Mouse (Mus musculus) embryonic facial prominence, embryonic 12.5 days (tissue): ENCODE data around the gene Acer3. TPM values are rescaled to one million over a fixed set of nuclear protein-coding genes. Genes with fewer than 3 reads are reported as not detected.

Experiments used
- ATAC-seq: fragments of 200-750 bp; cut with Nextera tagmentation; 2 replicates; pipeline ENCODE4 v1.8.0; 2017; ENCODE audit not compliant: insufficient number of reproducible peaks, insufficient read depth, low FRiP score, low TSS enrichment
- H3K27ac ChIP-seq: fragments of 300-500 bp; sonication (generic); 2 replicates; pipeline ENCODE4 v1.5.1; 2016; ENCODE audit warnings: mild to moderate bottlenecking
- H3K27me3 ChIP-seq: fragments of 300-500 bp; sonication (generic); 2 replicates; pipeline ENCODE4 v1.6.1; 2016; ENCODE audit warnings: mild to moderate bottlenecking, moderate library complexity
- H3K36me3 ChIP-seq: fragments of 300-500 bp; sonication (generic); 2 replicates; pipeline ENCODE4 v1.6.1; 2016; ENCODE audit warnings: mild to moderate bottlenecking
- H3K4me1 ChIP-seq: fragments of 300-500 bp; sonication (generic); 2 replicates; pipeline ENCODE4 v1.6.1; 2016
- H3K4me2 ChIP-seq: fragments of 300-500 bp; sonication (generic); replicated peaks from 2 replicates; pipeline ENCODE4 v1.6.1; 2016; ENCODE audit warnings: mild to moderate bottlenecking, moderate library complexity
- H3K4me3 ChIP-seq: fragments of 300-500 bp; sonication (generic); 2 replicates; pipeline ENCODE4 v1.5.1; 2016; ENCODE audit warnings: mild to moderate bottlenecking
- H3K9ac ChIP-seq: fragments of 300-500 bp; sonication (generic); 2 replicates; pipeline ENCODE4 v1.6.1; 2016; ENCODE audit warnings: mild to moderate bottlenecking, moderate library complexity
- H3K9me3 ChIP-seq: fragments of 300-500 bp; sonication (generic); 2 replicates; pipeline ENCODE4 v1.6.1; 2016; ENCODE audit warnings: mild to moderate bottlenecking, moderate library complexity
- WGBS: fragments of 180-500 bp; shearing (Covaris S2); methylation state at CpG from one replicate; pipeline ENCODE4 v1.1.7; 2016; 5-methylcytosine and 5-hydroxymethylcytosine counted together
- polyA plus RNA-seq: library from polyadenylated mRNA; unstranded; fragments of >200 nt; fragmentation: Nextera tagmentation; extraction: Ambion mirVana; gene quantifications from 2 replicates; pipeline ENCODE4 v1.2.1, GENCODE M21; 2016

Gene Acer3
- polyA plus RNA-seq, 1 experiment from 2014 or later: 24.1 TPM

- Histone ChIP-seq H3K4me3 (no peak overlapping the region), H3K9ac (no peak overlapping the region), H3K36me3 (no peaks in the 10 kb centered on the region), H3K27me3 (no peaks in the 10 kb centered on the region), H3K4me1 (peaks cover 11% of the 10 kb centered on the region; the same call in 1 of the 2 replicates), H3K27ac (no peak overlapping the region), H3K4me2 (no peak overlapping the region), H3K9me3 (no peaks in the 10 kb centered on the region)
- 62% methylated on average over 5 of the region's 5 CpGs for WGBS
- ATAC-seq: no peak
These were observed 11.8 kb upstream of the Acer3 start for GRCm38 (mm10) chr7:98332678-98333397.

GRCm38 (mm10) chr7:98331932-98332331 is 10.9 kb upstream of the Acer3 start:
- ATAC-seq: no peak
- H3K4me3 ChIP-seq: no peak overlapping the region
- H3K9me3 ChIP-seq: no peaks in the 10 kb centered on the region
- no peak overlapping the region for H3K27ac ChIP-seq
- peaks cover 11% of the 10 kb centered on the region; the same call in 1 of the 2 replicates for H3K4me1 ChIP-seq
- no peak overlapping the region for H3K9ac ChIP-seq
- H3K36me3 ChIP-seq: no peaks in the 10 kb centered on the region
- 19% methylated on average over 3 of the region's 3 CpGs for WGBS
- H3K4me2 ChIP-seq: no peak overlapping the region
- H3K27me3 ChIP-seq: no peaks in the 10 kb centered on the region

- Histone ChIP-seq H3K4me3 (no peak overlapping the region), H3K27ac (no peak overlapping the region)
These were observed 9.5 kb upstream of the Acer3 start for GRCm38 (mm10) chr7:98330375-98331002.

GRCm38 (mm10) chr7:98329651-98330374 is 8.8 kb upstream of the Acer3 start:
- Histone ChIP-seq H3K9ac (no peak overlapping the region), H3K27me3 (no peaks in the 10 kb centered on the region), H3K4me1 (peaks cover 11% of the 10 kb centered on the region; the same call in 1 of the 2 replicates), H3K4me3 (no peak overlapping the region), H3K27ac (no peak overlapping the region), H3K4me2 (no peak overlapping the region), H3K9me3 (no peaks in the 10 kb centered on the region), H3K36me3 (no peaks in the 10 kb centered on the region)
- WGBS: 79% methylated on average over 7 of the region's 7 CpGs
- no peak for ATAC-seq

More at GRCm38 (mm10) chr7:98330375-98331002, 9.5 kb upstream of the Acer3 start:
- no peak for ATAC-seq
- 75% methylated on average over 2 of the region's 2 CpGs for WGBS
- Histone ChIP-seq H3K36me3 (no peaks in the 10 kb centered on the region), H3K9ac (no peak overlapping the region), H3K4me1 (peaks cover 11% of the 10 kb centered on the region; the same call in 1 of the 2 replicates), H3K4me2 (no peak overlapping the region), H3K27me3 (no peaks in the 10 kb centered on the region), H3K9me3 (no peaks in the 10 kb centered on the region)

GRCm38 (mm10) chr7:98328311-98328710 is 7.3 kb upstream of the Acer3 start:
- H3K36me3 ChIP-seq: no peaks in the 10 kb centered on the region
- no peak for ATAC-seq
- no peak overlapping the region for H3K9ac ChIP-seq
- H3K9me3 ChIP-seq: no peaks in the 10 kb centered on the region
- WGBS: 48% methylated on average over 2 of the region's 2 CpGs
- no peak overlapping the region for H3K4me2 ChIP-seq
- H3K27me3 ChIP-seq: no peaks in the 10 kb centered on the region
- no peak overlapping the region for H3K4me3 ChIP-seq
- H3K4me1 ChIP-seq: peaks cover 14% of the 10 kb centered on the region
- no peak overlapping the region for H3K27ac ChIP-seq

GRCm38 (mm10) chr7:98326051-98326450 is 5.0 kb upstream of the Acer3 start:
- Histone ChIP-seq H3K4me3 (no peak overlapping the region), H3K27me3 (no peaks in the 10 kb centered on the region), H3K4me1 (peaks cover 8% of the 10 kb centered on the region), H3K27ac (no peak overlapping the region), H3K9ac (no peak overlapping the region), H3K36me3 (no peaks in the 10 kb centered on the region), H3K9me3 (no peaks in the 10 kb centered on the region), H3K4me2 (no peak overlapping the region)
- WGBS: 86% methylated on average over 7 of the region's 7 CpGs
- no peak for ATAC-seq

GRCm38 (mm10) chr7:98324228-98324627 is 3.2 kb upstream of the Acer3 start:
- ATAC-seq: no peak
- H3K9me3 ChIP-seq: no peaks in the 10 kb centered on the region
- 70% methylated on average over 1 of the region's 1 CpGs for WGBS
- H3K36me3 ChIP-seq: no peaks in the 10 kb centered on the region
- no peak overlapping the region for H3K9ac ChIP-seq
- H3K4me2 ChIP-seq: no peak overlapping the region
- no peaks in the 10 kb centered on the region for H3K27me3 ChIP-seq
- no peak overlapping the region for H3K27ac ChIP-seq
- H3K4me3 ChIP-seq: no peak overlapping the region
- peaks cover 4% of the 10 kb centered on the region for H3K4me1 ChIP-seq

- 39% methylated on average over 5 of the region's 5 CpGs for WGBS
- no peaks in the 10 kb centered on the region for H3K36me3 ChIP-seq
- H3K27me3 ChIP-seq: no peaks in the 10 kb centered on the region
- H3K9ac ChIP-seq: no peak overlapping the region
- H3K4me2 ChIP-seq: no peak overlapping the region
- H3K27ac ChIP-seq: no peak overlapping the region
- H3K4me1 ChIP-seq: peaks cover 4% of the 10 kb centered on the region
- ATAC-seq: no peak
- H3K4me3 ChIP-seq: no peak overlapping the region
- H3K9me3 ChIP-seq: no peaks in the 10 kb centered on the region
These were observed 2.4 kb upstream of the Acer3 start for GRCm38 (mm10) chr7:98323288-98324019.

- H3K27ac ChIP-seq: no peak overlapping the region
- no peak overlapping the region for H3K9ac ChIP-seq
- no peak for ATAC-seq
- no peaks in the 10 kb centered on the region for H3K9me3 ChIP-seq
- H3K4me1 ChIP-seq: peaks cover 4% of the 10 kb centered on the region
- no peak overlapping the region for H3K4me2 ChIP-seq
- H3K36me3 ChIP-seq: no peaks in the 10 kb centered on the region
- whole genome bisulfite sequencing: 76% methylated on average over 3 of the region's 3 CpGs
- no peaks in the 10 kb centered on the region for H3K27me3 ChIP-seq
- no peak overlapping the region for H3K4me3 ChIP-seq
These were observed 1.4 kb upstream of the Acer3 start for GRCm38 (mm10) chr7:98322415-98322814.

GRCm38 (mm10) chr7:98320006-98320556 is 927 bp downstream of the Acer3 start:
- H3K36me3 ChIP-seq: no peaks in the 10 kb centered on the region
- no peak overlapping the region for H3K27ac ChIP-seq
- 78% methylated on average over 7 of the region's 7 CpGs for WGBS
- H3K4me1 ChIP-seq: peaks cover 4% of the 10 kb centered on the region
- H3K9ac ChIP-seq: no peak overlapping the region
- H3K4me2 ChIP-seq: no peak overlapping the region
- H3K9me3 ChIP-seq: no peaks in the 10 kb centered on the region
- H3K4me3 ChIP-seq: no peak overlapping the region
- ATAC-seq: no peak
- H3K27me3 ChIP-seq: no peaks in the 10 kb centered on the region

GRCm38 (mm10) chr7:98316568-98316967 is 4.4 kb downstream of the Acer3 start:
- Histone ChIP-seq H3K4me2 (no peak overlapping the region), H3K27ac (no peak overlapping the region), H3K27me3 (no peaks in the 10 kb centered on the region), H3K9me3 (no peaks in the 10 kb centered on the region), H3K4me3 (no peak overlapping the region), H3K9ac (no peak overlapping the region), H3K4me1 (no peaks in the 10 kb centered on the region), H3K36me3 (no peaks in the 10 kb centered on the region)
- WGBS: 52% methylated on average over 2 of the region's 2 CpGs
- ATAC-seq: no peak
